Mouse (Mus musculus): ENCODE results near the gene Ddx5. TPM values are rescaled to one million over a fixed set of nuclear protein-coding genes. Genes with fewer than 3 reads are reported as not detected.
A peak's percentile ranks its signal among the peaks of the same experiment; 100 is the strongest.
"Not testable (repeated sequence)": the region's sequence is repeated elsewhere in the genome, so short reads cannot be mapped to it uniquely, and the experiment has no call there.

Gene Ddx5
- total RNA-seq (2014; fragmentation: Nextera tagmentation) (653 and 662 TPM in 2 replicates), total RNA-seq (2017) (1,291 and 1,523 TPM in 2 replicates)

DNA sequence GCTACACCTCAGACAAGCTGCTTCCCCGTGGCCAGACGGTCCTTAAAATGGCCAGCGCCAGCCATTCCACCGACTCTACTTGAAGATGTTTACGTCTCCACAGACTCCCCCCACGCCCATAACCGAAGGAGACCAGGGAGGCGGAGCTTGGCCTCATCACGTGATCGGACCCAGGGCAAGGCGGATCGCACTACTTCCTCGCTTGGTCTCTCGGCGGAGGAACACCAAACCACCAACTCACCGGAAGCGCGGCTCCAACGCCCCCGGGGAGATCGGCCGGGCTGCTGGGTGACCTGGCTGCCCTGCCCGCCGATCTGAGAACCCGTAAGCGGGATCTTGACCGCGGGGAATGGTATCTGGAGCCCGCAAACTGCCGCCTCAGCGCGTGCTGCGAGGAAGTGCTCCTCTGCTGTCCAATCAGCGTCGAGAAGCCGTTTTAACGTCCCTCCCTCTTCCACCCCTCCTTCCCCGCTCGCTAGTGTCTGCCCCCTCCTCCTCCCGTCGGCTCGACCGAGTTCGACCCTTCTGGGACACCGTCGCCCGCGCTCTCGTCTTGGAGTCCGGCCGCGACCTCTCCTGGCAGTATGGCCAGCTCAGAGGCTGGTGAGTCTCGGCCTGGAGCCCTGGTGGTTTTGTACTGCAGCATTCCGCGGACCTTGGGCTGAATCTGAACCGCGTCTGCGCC lies at the start of gene Ddx5, which contains the start of gene Cep95:
Gene Ddx5 (minus strand): TSS at position 411 of the 685 bp plus-strand sequence.
Gene Cep95 (plus strand): TSS at position 478 of the 685 bp plus-strand sequence.
- ATAC-seq (replicated peaks; ENCODE audit: poor library complexity, severe bottlenecking): peak; percentile 66

DNA sequence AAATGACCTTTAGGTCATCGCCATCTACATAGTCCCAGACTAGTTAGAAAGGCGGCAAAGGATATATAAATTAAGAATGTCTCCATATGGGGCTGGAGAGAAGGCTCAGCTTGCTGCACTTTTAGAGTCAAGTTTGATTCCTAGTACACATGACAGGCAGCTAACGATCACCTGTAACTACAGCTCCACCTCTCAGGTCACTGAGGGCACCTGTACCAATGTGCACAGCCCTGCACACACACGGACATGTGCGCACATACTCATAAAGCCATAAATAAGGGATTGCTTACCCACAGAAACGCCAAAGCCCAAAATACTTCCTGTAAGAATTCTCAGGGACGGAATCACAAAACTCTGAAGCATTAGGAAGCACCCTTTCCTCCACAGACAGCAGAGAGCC lies 39.1 kb upstream of the Ddx5 start:
- no peak for ATAC-seq (replicated peaks; ENCODE audit: poor library complexity, severe bottlenecking)

DNA sequence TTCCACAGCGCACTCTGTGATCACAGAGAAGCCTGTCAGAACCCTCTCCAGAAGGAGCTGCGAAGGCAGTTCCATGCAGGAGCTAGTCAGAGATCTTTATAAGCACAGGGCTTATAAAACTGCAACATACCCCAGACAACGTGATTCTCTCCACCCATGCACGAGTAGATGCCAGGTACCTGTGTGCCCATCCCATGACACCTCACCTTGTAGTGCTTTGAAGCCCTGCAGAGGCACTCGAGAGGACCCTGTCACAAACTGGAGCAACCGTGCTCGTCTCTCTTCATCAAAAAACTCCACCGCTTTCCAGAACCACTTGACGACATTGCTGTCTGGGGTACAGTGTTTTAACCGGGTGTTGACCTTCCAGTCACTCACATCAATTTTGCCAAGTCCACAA lies 35.4 kb upstream of the Ddx5 start:
- ATAC-seq (replicated peaks; ENCODE audit: poor library complexity, severe bottlenecking): no peak

DNA sequence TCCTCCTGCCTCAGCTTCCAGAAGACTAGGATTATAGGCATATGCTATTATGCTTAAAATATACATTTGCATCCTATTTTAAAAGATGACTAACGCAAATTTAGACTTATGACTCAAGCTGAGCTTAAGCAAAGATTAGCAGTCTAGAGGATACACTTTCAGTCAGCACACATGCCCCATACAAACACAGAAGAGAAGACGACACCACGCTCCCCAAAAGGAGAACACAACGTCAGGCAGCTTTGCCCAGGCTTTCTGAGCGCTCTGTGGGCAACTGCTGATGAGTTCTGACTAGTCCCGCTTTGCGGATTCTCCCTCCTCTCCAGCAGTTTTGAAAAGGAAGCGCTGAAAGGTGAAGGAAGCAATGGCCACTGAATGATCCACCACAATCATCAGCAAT lies 34.8 kb upstream of the Ddx5 start:
- ATAC-seq (replicated peaks; ENCODE audit: poor library complexity, severe bottlenecking): no peak

DNA sequence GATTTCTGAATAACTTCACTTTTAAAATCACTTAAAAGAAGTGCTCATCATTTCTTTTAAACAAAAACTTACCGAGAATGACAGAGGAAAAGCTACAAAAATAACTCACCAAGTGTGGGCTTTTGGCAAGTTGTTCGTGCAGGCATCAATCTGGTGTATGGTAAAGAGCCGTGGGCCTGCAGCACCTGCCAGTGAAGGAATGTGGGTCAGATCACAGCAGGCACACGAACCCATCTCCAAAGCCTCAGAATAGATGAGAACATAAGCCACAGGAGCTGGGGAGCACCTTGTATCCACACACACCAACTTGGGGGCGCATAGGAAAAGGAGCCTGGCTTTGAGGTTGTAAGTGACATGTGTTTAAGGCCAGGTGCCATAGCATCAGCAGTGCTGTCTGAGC lies 33.9 kb upstream of the Ddx5 start:
- no peak for ATAC-seq (replicated peaks; ENCODE audit: poor library complexity, severe bottlenecking)

DNA sequence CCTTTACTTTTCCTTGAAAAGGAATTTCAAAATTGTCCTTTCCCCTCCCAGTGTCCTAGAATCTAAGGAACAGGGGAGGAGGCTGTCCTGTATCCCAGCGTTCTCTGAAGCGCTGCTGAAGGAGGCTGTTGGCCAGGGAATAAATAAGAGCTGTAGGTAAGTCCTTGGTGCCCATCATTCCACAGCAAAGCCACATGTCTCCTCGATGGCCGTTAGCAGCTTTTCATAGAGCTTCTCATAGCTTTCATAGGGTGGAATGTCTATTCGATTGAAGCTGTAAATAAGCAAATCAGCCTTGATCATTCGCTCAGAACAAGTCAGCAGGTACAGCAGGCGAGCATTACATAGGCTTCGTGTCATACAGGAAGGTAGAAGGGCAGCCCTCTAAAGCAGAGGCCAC lies 33.5 kb upstream of the Ddx5 start:
- no peak for ATAC-seq (replicated peaks; ENCODE audit: poor library complexity, severe bottlenecking)

DNA sequence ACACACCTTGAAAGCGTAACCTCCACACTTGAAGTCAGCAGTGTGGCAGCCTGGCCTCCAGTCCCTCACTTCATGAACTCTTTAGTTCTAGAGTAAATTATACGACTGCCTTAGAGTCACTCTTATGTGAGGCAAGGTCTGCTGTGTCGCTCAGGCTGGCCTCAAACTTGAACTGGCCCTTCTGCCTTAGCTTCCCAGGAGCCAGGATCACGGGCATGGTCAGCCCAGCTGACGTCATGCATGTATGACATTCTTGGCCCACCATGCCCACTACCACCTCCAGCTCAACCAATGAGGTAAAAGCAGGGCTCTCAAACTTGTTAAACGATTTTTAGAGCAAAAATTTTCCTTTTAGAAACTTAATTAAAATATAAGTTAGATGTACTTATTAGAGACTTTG lies 32.4 kb upstream of the Ddx5 start:
- ATAC-seq (replicated peaks; ENCODE audit: poor library complexity, severe bottlenecking): no peak

DNA sequence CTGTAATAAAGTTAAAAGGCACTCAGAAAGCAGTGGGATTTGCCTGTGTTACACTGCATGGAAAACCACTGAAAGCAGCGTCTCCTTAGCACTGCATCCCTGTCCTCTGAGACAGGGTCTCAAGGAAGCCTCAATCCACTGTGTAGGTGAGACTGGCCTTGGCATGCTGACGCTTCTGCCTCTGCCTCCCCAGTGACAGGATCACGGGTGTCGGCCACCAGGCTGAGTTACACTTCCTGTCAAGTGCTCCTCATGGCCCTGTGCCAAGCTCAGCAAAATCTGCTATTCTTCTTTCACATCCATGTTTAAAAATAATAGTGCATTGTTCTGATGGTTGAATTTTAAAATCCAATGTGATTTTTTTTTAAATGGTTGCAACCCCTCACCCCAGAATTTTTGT lies 32.0 kb upstream of the Ddx5 start:
- ATAC-seq (replicated peaks; ENCODE audit: poor library complexity, severe bottlenecking): peak; percentile 40; the same call in 1 of the 2 replicates

DNA sequence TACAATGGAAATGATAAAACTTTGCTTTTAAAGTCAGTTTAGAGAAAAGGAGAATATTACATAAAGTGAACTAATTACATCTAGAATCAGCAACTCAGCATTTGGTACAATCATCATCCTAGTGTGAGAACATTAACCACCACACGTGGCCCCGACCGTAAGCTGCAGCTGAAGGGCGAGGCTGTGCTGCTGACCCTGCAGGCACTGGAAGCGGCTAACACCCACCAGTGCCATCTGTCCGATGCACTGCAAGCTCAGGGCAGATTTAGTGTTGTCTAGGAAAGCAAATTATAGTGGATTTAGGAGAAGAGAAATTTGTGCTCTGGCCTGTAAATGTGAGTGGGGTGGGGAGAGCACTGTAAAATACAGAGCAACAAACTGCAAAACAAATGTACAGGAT lies 31.3 kb upstream of the Ddx5 start:
- ATAC-seq (replicated peaks; ENCODE audit: poor library complexity, severe bottlenecking): no peak

DNA sequence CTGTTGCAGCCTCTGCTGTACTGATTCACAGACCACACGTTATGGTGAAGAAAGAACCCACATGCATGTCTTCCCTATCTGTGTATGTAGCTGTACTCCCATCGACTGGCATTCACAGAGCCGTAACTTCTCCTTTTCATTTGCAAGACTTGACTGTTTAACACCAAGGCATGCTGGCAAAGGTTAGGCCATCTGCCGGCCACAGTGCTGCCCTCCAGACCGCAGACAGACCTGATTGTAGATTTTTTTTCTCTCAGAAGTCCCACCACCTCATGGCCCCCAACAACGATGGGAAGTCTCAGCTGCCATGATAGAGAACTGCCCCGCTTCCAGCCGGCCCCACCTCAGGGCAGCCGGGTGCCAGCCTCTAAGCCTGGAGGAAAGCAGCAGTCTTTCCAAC lies 30.6 kb upstream of the Ddx5 start:
- peak; percentile 92 for ATAC-seq (replicated peaks; ENCODE audit: poor library complexity, severe bottlenecking)

DNA sequence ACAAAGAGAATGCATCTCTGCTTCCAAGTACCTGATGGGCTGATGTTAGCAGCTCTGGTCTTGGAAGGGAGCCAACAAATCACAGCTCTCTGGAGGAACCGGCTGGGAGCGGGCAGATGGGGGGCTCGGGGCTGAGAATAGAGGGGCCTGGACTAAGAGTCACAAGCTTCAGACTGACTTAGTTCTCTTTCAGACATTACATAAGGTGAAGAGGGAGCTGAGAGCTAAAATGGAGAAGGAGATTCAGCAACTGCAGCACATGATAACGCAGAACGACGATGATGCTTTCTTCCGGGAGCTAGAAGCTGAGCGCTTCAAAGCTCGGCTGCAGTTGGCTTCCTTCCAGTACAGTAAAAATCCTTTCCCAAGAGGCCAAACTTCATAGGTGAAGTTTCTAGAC lies 29.4 kb upstream of the Ddx5 start:
- ATAC-seq (replicated peaks; ENCODE audit: poor library complexity, severe bottlenecking): no peak

DNA sequence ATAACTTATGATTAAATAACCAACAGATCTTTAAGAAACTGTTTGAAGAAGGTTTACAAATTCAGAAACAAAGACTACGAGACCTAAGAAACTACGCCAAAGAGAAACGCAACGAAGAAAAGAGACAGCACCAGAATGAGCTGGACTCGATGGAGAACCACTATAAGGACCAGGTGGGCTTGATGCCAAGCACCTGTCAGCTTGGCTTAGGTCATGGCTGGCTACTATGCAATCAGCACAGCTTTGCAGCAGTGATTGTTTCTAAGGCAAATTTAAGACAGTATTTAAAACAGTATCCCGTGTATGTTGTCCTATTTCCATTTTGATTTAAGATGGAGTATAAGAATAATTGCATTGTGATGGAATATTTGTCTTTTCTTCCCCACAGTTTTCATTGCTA lies 28.8 kb upstream of the Ddx5 start:
- ATAC-seq (replicated peaks; ENCODE audit: poor library complexity, severe bottlenecking): no peak

DNA sequence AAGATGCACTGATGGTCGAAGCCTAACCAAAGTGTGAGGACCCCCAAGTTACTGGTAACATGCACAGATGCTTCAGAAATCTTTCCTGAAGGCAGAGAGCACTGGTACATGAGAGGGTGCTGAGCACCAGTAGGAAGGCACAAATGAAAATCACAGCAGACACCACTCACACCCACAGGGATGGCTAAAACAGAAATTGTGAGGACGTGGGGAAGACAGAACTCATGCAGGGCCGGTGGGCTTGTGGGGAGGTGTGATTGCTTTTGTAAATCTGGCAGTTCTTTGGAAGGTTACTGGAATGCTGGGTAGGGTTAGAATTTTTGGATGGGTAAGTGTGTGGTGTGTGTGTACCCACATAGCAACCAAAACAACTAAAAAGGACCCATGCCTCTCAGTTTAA lies 28.2 kb upstream of the Ddx5 start:
- ATAC-seq (replicated peaks; ENCODE audit: poor library complexity, severe bottlenecking): no peak

DNA sequence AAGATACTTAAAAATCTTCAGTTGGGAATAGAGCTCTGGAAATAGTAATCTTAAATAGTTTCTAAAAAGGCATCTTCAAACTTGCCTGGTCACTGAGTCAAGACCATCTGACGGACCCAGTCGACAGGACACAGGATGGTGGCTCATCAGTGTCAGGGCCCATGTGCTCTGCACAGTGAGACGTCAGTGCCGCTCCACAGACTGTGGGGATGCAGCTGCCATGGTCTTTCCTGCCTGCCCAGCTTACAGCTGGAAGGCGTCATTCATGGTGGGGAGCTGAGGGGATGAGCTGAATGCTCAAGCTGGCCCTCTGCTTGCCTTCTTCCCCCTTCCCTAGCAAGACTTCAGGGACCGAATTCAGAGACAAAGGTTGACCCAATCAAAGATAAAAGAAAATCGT lies 27.3 kb upstream of the Ddx5 start:
- no peak for ATAC-seq (replicated peaks; ENCODE audit: poor library complexity, severe bottlenecking)

DNA sequence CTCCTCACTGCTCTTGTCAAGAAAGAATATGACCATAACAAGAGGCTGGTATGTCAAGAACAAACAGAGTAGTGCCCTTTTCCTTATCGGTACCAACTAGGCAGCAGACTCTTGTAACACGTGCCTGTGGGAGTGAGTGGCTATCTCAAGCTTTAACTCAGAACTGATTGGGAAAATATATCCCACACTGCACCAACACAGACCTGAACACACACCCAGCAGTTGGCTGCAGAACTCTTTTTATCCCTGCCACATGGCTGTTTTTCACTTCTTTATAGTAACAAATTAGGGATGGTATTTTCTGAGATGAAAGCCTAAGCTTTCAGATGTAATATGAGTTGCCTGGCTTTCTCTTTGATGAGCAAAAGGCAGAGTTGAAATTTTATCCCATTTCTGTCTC lies 26.8 kb upstream of the Ddx5 start:
- ATAC-seq (replicated peaks; ENCODE audit: poor library complexity, severe bottlenecking): no peak

DNA sequence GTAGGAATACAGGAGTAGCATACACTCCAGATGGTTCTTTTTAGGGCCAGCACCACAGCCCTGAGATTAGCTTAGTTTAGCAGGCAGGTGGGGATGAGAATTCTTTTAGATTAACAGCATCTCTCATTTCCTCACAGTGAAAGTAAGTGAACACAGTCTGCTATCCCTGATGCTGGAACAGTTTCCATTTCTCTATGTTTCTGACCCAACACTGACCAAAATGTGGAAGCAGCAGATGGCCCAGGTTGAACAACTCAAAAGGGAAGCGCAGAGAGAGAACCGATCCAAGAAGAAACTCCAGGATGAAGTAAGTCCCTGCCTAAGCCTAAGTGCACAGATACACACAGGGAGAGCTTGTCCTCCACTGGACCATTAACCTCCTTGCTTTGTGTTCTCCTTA lies 26.3 kb upstream of the Ddx5 start:
- ATAC-seq (replicated peaks; ENCODE audit: poor library complexity, severe bottlenecking): no peak

DNA sequence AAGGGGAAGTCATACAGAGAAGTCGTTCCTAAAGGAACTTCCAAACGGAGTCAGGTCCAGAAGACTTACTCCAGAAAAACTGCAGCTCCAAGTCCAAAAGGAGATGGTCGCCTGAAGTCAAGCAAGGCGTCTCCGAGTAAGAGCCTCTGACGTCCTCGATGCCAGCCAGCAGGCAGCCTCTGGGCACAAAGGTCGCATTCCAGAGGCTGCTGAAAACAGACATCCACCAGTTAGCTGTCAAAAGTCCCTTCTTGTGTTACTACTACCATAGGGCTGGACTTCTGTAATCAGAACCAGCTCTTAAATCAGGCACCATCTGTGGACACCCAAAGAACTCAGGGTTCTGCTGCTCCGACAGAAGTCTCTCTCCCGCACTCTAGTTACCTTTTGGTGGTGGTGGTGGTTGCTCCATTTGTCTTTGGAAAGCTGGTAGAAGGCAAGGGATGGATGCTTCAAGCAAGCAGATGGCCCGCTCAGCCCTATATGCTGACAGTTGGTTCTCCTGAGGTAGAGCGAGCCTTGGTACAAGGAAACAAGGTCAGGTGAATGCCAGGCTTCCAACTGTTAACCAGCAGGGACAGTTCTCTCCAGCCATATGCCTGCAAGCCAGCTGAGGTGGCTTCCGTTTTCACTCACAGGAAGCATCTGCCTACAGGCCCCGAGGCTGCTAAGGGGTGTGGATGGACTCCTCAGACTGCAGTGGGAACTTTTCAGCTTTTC lies 25.8 kb upstream of the Ddx5 start:
- ATAC-seq (replicated peaks; ENCODE audit: poor library complexity, severe bottlenecking): no peak

DNA sequence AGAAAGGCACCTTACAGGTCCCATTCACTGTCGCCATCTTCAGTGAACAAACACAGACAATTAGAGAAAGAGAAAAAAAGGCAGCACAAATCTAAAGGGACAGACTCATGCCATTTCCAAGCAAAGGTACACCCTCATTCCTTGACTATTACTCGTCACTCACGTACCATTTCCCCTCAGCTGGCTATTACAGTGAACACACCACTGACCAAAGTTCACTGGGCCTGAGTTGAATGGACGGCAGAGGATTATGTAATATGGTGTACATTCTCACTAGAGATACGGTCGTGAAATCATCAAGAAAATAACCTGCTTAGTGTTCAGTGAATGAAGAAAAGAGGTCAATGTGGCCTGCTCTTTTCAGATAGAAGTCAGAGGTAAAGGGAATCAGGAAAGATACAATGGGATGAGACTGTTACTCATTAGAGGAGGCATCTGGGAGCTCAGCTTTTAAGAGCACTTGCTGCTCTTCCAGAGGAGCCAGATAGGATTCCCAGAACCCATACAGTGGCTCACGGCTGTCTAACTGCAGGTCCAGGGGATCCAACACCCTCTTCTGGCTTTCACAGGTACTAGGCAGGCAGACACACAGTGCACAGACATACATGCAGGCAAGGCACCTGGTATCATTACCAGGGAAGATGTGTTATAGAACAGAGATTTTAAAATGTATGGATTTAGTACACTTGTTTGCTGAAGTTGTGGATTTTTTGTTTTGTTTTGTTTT lies 23.6 kb upstream of the Ddx5 start:
- ATAC-seq (replicated peaks; ENCODE audit: poor library complexity, severe bottlenecking): no peak

DNA sequence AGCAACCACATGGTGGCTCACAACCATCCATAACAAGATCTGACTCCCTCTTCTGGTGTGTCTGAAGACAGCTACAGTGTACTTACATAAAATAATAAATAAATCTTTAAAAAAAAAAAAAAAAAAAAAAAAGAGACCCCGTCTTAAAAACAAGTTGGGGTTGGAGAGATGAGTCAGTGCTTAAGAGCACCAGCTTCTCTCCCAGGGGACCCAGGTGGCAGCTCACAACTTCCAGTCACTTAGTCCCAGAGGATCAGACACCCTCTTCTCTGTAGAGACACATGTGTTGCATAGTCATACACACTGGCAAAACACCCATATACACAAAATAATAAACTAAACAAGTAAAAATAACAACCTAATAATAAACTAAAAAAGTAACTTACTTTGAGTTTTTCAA lies 18.5 kb upstream of the Ddx5 start:
- ATAC-seq (replicated peaks; ENCODE audit: poor library complexity, severe bottlenecking): not testable (repeated sequence)

DNA sequence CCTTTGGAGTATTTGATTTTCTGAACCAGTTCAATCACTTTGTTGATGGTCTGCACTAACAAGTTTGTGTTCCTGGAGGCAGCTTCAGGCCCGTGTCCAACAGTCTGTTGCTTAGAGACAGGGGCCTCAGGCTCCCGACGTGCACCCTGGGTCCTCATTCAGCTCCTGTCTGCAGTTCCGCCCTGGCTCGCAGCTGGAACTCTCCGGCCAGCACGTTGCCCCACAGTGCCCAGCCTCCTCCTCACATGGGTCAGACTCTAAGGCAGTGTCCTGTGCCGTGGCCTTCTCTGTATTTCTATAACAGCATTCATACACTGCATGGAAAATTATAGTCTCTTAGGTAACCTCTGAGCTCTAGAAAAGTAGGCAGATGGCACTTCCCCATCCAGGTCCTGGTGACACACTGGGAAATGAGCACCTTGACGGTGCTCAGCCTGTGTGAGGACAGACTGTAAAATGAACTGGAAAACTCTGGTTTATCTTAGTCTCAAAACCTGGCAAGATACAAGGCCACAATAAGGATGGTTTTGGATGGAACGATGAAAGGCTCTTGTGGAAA lies 13.2 kb upstream of the Ddx5 start:
- ATAC-seq (replicated peaks; ENCODE audit: poor library complexity, severe bottlenecking): no peak

DNA sequence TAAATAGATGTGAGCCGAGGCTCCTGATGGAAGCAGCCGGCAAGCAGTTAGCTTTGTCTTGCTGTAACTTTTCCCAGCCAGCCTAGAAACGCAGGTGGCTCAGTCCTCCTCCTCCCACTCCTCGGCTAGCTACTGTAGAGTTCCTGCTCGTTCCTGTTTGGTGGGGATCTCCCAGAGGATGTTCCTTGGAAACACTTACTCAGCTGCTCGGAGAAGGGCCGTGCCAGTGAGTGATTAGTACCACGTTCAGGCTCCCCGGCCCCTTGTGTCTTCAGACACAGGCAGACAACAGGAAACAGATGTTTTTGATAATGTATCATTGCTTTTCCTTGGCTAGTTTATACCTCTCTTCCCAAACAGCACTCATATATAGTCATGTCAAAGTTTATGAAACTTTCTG lies 6.7 kb upstream of the Ddx5 start:
- no peak for ATAC-seq (replicated peaks; ENCODE audit: poor library complexity, severe bottlenecking)

All from granulocyte monocyte progenitor cell, adult 5-6 weeks (primary cell).